Mouse (Mus musculus): Measurements from ENCODE around the gene Timm44.
"Not testable (repeated sequence)": the region's sequence is repeated elsewhere in the genome, so short reads cannot be mapped to it uniquely, and the experiment has no call there.

The Timm44 gene

DNA sequence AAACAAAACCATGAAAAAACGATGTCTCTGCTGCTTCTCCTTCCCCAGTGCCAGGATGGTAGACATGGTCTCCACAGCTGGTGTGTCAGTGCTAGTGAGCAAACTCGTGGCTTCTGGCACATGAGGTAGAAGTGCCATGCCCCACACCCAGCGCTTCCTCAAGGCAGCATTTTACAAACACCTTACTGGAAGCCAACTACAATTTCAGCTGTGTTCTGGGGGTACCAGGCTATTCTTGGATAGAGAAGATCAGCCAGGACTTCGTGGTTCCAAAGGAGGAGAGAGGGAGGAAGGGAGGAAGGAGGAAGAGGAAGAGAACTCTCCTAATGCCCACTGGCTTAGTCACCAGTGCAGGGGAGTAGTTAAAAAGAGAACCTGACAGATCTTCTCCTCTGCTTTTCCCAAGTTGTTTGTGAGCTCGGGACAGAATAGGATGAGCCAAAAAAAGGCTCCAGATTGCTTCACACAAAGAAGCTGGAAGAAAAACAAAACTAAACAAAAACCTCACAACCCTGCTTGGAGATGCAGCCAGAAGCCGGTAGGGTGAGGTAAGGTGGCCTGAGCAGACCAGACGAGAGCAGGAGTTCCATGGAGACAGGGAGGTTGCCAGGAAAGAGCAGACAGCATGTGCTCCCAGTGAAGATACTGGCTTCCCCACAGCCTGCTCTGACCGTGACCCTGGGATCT is 12.5 kb downstream of the Timm44 start:
- DNase-seq = no peak

- no peak for DNase-seq
These were observed 15.9 kb downstream of the Timm44 start for GRCm38 (mm10) chr8:4259805-4260170.

DNA sequence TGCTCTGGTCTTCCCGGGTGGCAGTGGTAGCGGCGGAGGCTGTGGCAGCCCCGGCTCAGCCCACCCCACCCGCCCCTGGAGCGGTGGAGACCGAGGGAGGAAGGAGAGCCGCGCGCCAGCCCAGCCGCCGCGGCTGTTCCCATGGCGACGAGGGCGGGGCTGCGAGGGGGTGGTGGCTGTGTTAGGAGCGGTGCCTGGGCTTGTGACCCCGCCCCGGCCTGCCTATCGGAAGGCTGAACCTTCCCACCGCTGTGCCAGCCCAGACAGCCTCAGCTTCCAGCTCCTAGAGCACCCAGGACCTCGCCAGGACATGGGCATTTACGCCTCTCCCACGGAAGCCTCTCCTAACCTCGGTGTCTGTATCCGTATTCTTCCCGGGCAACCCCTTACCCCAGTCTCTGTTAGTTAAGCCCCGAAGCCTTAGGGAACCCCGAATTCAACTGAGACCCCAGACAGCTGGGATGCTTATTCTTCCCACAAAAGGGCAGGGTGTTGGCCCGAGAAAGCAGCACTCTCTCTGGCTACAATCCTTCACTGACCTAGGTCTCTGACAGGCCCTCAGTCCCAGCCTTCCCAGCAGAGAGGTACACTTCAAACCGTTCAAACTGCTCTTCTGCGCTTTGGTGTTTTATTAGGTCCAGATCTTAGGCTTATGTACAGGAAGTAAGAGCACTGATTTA is 16.4 kb downstream of the Timm44 start, which contains the start of gene Ctxn1:
Gene Ctxn1, minus strand, starts transcription at position 150 of the 680 bp plus-strand sequence.
- DNase-seq = peak; percentile 90 to 96

GRCm38 (mm10) chr8:4258678-4259077 is 17.0 kb downstream of the Timm44 start:
- DNase-seq = peak in 1 of 2 experiments; percentile 40

GRCm38 (mm10) chr8:4258233-4258632 is 17.5 kb downstream of the Timm44 start:
- DNase-seq = peak; percentile 58 to 75

- no peak for DNase-seq
These were observed 18.4 kb downstream of the Timm44 start for GRCm38 (mm10) chr8:4257350-4257749.

DNA sequence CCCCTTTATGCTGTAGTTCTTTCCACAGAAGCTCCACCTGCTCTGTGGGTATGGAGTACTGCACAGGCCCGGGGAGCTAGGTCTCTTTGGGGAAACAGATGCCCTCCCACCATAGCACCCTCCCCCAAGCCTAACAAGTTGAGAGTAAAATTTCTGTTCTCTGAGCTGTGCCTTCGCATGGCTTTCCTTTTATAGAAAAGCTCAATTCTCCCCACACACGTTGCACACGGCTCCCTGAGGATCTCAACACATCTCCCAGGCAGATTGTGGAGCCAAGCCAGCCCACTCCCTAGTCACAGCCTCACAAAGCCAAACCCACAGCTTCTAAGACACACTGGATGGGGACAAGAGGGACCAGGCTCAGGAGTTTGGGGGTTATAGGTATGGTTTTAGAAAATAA is 18.8 kb downstream of the Timm44 start:
- no peak for DNase-seq

GRCm38 (mm10) chr8:4255471-4255870 is 20.2 kb downstream of the Timm44 start:
- DNase-seq = not testable (repeated sequence)

DNA sequence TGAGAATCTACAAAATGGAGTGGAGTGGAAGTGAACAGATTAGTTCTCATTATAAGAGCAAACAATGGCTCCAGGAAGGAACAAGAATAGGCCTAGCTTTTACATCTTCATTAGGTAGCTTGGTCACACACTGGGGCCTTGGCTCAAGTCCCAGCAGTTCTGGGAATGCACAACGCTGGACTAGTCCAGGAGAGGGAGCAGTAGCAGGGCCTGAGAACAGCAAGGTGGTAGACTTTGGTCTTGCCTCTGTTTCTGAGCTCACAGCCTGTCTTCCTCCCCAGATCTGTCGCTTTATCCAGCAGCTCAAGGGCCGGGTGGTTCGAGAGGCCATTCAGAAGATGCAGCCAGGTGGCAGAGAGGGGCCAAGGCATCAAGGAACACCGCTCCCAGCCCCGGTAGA is 21.7 kb downstream of the Timm44 start:
- DNase-seq = no peak

DNA sequence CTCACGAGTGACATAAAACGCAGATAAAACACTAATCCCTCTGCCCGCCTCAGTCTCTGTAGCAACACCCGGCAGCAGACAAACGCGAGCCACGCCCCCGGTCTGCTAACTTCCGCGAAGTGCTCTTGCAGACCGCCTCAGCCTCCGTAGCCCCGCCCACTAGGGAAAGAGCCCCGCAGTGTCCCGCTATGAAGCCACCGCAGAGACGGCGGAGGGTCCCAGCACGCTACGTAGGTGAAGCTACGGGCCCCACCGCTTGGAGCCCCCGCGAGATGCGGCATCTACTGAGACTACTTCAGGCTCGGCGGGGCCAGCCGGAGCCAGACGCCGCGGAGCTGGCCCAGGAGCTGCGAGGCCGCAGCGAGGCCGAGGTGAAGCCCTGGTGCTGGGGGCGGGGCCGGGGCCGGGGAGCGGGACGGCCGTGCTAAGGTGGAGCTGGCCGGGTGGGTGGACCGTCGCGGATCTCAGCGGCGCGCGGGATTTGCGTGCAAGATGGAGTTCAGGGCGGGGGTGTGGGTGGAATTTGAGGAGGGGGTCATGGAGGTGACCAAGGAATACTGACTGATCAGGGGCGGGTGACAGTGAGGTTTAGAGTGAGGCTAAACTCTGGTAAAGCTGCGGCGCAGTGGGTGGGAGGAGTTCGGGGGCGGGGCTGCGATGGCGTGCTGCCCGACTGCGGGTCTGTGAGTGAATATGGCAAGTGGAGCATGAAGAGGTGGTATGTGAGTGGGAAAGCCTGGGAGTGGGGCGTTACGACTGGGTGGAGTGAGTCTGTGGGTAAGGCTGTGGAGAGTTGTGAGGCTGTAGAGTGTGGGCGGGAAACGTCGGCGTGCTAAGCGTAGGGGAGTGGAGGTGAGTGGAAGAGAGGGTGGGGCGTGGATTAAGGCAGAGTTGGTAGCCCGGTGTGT is 22.5 kb downstream of the Timm44 start, which contains the start of gene Snapc2:
Gene Snapc2, plus strand, starts transcription at position 147 of the 908 bp plus-strand sequence.
- DNase-seq = peak; percentile 90 to 98

DNA sequence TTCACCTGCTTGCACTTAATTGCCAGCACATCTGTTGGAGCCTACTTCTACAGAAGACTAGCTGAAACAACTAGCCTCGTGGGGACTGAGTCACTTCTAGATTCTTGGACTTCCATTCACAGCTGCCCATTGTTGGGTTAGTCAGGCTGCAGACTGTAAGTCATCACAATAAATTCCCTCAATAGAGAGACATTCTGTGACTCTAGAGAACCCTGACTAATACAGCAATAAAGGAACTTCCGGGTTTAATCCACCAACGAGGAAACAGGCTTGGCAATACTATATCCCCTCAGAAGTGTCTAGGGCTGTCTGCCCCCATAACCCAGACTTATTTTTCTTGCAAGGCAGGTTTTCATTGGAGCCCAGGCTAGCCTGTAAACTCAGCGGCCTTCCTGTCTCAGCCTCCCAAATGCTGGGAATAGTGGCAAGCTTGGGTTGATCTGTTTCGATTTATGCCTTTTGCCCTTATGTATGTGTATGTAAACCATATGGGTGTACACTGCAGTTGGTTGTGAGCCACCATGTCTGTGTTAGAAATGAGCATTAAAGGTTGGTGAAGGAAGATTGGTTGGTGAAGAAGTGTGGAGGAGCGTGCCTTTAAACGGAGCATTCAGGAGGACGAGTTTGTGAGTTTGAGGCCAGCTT is 23.5 kb downstream of the Timm44 start:
- no peak for DNase-seq

- DNase-seq = peak; percentile 65 to 86
These were observed 25.3 kb downstream of the Timm44 start for GRCm38 (mm10) chr8:4250306-4250970.

DNA sequence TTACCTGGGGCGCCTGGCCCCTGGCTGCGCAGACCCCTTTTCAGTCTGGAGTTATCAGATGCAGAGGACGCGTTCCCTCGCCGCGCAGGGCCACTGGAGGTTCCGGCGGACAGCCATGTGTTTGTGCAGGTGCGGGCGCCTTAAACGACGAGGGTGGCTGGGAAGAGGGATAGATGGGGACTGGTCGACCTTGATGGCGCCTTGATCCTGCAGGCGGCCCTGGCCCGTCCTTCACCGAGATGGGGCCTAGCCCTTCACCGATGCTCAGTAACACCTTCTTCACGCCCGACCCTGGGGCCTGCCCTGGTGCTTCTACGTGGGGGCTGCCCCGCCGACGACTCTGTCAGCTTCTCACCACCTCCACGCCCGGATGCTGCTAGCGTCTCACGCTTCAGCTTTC is 26.5 kb downstream of the Timm44 start:
- no peak for DNase-seq

DNA sequence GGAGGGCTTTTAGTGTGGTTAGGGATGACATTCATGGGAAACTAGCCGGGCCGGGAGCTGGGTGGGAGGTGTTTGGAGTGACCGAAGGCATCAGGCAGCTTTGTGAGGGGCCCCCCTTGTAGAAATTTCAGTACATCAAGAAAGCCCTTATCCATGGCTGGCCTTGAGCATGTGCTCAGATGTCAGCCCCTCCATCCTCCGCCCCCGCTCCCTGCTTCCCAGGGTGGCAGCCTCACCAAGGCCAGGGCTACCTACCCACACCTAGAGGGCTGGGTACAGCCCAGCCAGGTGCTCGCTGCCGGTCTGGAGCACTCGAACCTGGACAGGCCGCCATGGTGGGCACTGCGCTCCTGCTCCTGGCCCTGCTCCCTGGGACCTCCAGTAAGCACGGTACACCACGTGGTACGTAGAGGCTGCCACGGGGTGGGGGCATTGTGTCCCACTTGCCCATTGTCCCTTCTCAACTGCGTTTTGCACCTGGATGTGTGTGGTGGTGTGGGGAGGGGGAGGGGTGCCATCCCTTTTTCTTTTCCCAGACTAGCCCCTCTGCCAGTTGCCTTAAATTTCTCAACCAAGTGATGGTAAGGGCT is 27.7 kb downstream of the Timm44 start, which contains the start of gene Tgfbr3l:
Gene Tgfbr3l, plus strand, starts transcription at position 264 of the 590 bp plus-strand sequence.
- DNase-seq = no peak

GRCm38 (mm10) chr8:4247241-4247640 is 28.5 kb downstream of the Timm44 start:
- DNase-seq = no peak

DNA sequence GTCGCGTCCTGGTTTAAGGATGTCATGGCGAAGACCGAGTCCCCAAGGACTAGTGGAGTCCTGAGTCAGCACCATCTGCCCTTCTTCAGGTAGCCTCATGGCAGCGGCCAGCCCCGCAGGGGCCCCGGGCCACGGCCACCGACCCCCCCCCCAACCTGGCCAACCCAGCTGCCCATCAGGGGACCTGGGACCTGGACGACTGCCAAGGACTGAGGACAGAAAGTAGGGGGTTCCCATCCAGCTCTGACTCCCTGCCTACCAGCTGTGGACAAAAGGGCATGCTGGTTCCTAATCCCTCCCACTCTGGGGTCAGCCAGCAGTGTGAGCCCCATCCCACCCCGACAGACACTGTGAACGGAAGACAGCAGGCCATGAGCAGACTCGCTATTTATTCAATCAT is 30.0 kb downstream of the Timm44 start:
- DNase-seq = no peak

GRCm38 (mm10) chr8:4245061-4245460 is 30.7 kb downstream of the Timm44 start:
- no peak for DNase-seq

GRCm38 (mm10) chr8:4239193-4239890 is 36.4 kb downstream of the Timm44 start:
- DNase-seq = no peak

GRCm38 (mm10) chr8:4238434-4239192 is 37.1 kb downstream of the Timm44 start, which contains the start of the genes Map2k7 and Gm49320:
TSS of gene Map2k7 (plus strand) at chr8:4238740.
TSS of gene Gm49320 (plus strand) at chr8:4238865.
- peak; percentile 98 to 99 for DNase-seq
